17 mouse cellular contexts compared by ENCODE assay signal in the genomic region with DNA sequence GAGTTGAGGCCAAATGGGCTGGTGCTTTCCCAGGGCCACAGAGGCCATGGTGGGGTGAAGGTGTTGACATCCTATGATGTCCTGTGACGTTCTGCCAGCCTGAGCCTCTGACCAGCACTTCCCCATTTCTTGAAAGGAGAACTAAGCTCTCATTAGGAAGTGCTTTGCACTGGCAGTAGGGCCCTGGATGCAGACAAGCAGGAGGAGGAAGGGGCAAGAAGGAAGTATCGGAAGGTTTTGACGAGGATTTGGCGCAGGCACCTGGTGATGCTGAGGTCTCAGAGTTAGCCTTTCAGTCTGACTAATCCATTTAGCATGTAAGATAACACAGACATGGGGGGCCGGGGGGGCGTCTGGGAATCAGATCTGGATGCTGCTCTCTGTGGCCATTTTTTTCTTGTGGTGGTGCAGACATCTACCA. TPM values are rescaled to one million over a fixed set of nuclear protein-coding genes. Genes with fewer than 3 reads are reported as not detected.
DNase-seq lines count a peak whose midpoint lies in the region; ATAC-seq and TF ChIP-seq lines count a peak whose summit lies in the region.
"Had no signal": no experiment of that assay in that cellular context is flagged by ENCODE, and none has a peak within 500 bp of the region (broad histone marks: within the 10 kb centered on the region; RNA-seq: fewer than 3 reads in every experiment).

No protein-coding gene starts in this region.

- no peak overlapping the region for H3K9ac ChIP-seq in midbrain, embryonic 11.5 days (ENCODE audit: low read length)
- H3K9ac ChIP-seq in midbrain, postnatal 0 days (replicated peaks; ENCODE audit: low read length, poor library complexity, severe bottlenecking) = no peak overlapping the region
- no peak overlapping the region for H3K9ac ChIP-seq in liver, adult 2 months (ENCODE audit: low read depth, low read length)
- no peak overlapping the region for H3K9ac ChIP-seq in hindbrain, postnatal 0 days (replicated peaks; ENCODE audit: low read length)
- H3K9ac ChIP-seq: embryonic facial prominence, embryonic 15.5 days; lung, embryonic 15.5 days had no signal

- ATAC-seq in midbrain, embryonic 11.5 days (ENCODE audit: low FRiP score) = no peak
- ATAC-seq in midbrain, postnatal 0 days (ENCODE audit: low FRiP score) = no peak
- ATAC-seq in megakaryocyte progenitor cell, adult 5-6 weeks (replicated peaks; ENCODE audit: poor library complexity) = peak; percentile 92
- no peak for ATAC-seq in hindbrain, postnatal 0 days
- ATAC-seq: activated CD4-positive, CD25-positive, alpha-beta regulatory T cell, adult 4 months; forebrain, embryonic 14.5 days had no signal

- TF ChIP-seq CTCF in midbrain, postnatal 0 days (IDR thresholded peaks at IDR 0.05) = no peak
- TF ChIP-seq CTCF in liver, adult 2 months (IDR thresholded peaks at IDR 0.05; ENCODE audit: low read depth, low read length) = no peak
- no peak for TF ChIP-seq CTCF in hindbrain, postnatal 0 days (IDR thresholded peaks at IDR 0.05; ENCODE audit: low read depth)

- H3K36me3 ChIP-seq in midbrain, embryonic 11.5 days (ENCODE audit: control insufficient read depth, insufficient read depth, low read length) = no peaks in the 10 kb centered on the region
- no peaks in the 10 kb centered on the region for H3K36me3 ChIP-seq in midbrain, postnatal 0 days (ENCODE audit: insufficient read depth, low read length)
- H3K36me3 ChIP-seq in liver, adult 2 months (ENCODE audit: control insufficient read depth, insufficient read depth, low read length) = no peaks in the 10 kb centered on the region
- H3K36me3 ChIP-seq in hindbrain, postnatal 0 days (ENCODE audit: insufficient read depth, low read length) = no peaks in the 10 kb centered on the region
- H3K36me3 ChIP-seq: embryonic facial prominence, embryonic 15.5 days; lung, embryonic 15.5 days had no signal

- TF ChIP-seq POLR2A in liver, adult 2 months (IDR thresholded peaks at IDR 0.05; ENCODE audit: extremely low read depth, insufficient read depth, low read length) = no peak

- no peak overlapping the region for H3K4me3 ChIP-seq in midbrain, embryonic 11.5 days (ENCODE audit: low read depth, low read length)
- no peak overlapping the region for H3K4me3 ChIP-seq in midbrain, postnatal 0 days (ENCODE audit: low read depth, low read length)
- H3K4me3 ChIP-seq in liver, adult 2 months (ENCODE audit: insufficient read depth, low read depth, low read length) = no peak overlapping the region
- H3K4me3 ChIP-seq in hindbrain, postnatal 0 days (ENCODE audit: low read length) = no peak overlapping the region
- H3K4me3 ChIP-seq: embryonic facial prominence, embryonic 15.5 days; lung, embryonic 15.5 days; myocyte had no signal

- peak; percentile 45 for DNase-seq in midbrain, embryonic 11.5 days (ENCODE audit: low spot score, missing footprints)
- no peak for DNase-seq in midbrain, postnatal 0 days (ENCODE audit: low spot score)
- DNase-seq in liver, adult 2 months (ENCODE audit: extremely low read depth, low read depth, low spot score) = peak; percentile 39
- DNase-seq in kidney, adult 11 months = no peak
- DNase-seq in urinary bladder, postnatal 10 days (ENCODE audit: low spot score) = no peak
- no peak for DNase-seq in hindbrain, postnatal 0 days (ENCODE audit: low spot score)
- DNase-seq: cerebellum, postnatal 25 days; gastrocnemius, postnatal 25 days; heart, postnatal 10 days; kidney, postnatal 25 days; thymus, postnatal 25 days had no signal

- no peaks in the 10 kb centered on the region for H3K4me1 ChIP-seq in midbrain, embryonic 11.5 days (ENCODE audit: control insufficient read depth, insufficient read depth, low read length)
- H3K4me1 ChIP-seq in midbrain, postnatal 0 days (ENCODE audit: insufficient read depth, low read length) = no peaks in the 10 kb centered on the region
- no peaks in the 10 kb centered on the region; the same call in 1 of the 2 replicates for H3K4me1 ChIP-seq in liver, adult 2 months (ENCODE audit: control insufficient read depth, insufficient read depth, low read length)
- no peaks in the 10 kb centered on the region for H3K4me1 ChIP-seq in hindbrain, postnatal 0 days (ENCODE audit: insufficient read depth, low read length)
- H3K4me1 ChIP-seq: lung, embryonic 15.5 days had no signal

- no peaks in the 10 kb centered on the region for H3K27me3 ChIP-seq in midbrain, embryonic 11.5 days (ENCODE audit: control insufficient read depth, insufficient read depth, low read length)
- H3K27me3 ChIP-seq in midbrain, postnatal 0 days (ENCODE audit: insufficient read depth, low read length) = no peaks in the 10 kb centered on the region
- H3K27me3 ChIP-seq in liver, adult 2 months (ENCODE audit: control insufficient read depth, insufficient read depth, low read length) = no peaks in the 10 kb centered on the region
- H3K27me3 ChIP-seq in hindbrain, postnatal 0 days (ENCODE audit: insufficient read depth, low read length) = no peaks in the 10 kb centered on the region
- H3K27me3 ChIP-seq: embryonic facial prominence, embryonic 15.5 days; lung, embryonic 15.5 days had no signal

- 74% methylated on average over 6 of the region's 6 CpGs for WGBS in midbrain, embryonic 11.5 days
- 77% methylated on average over 6 of the region's 6 CpGs for WGBS in midbrain, postnatal 0 days
- 75% methylated on average over 6 of the region's 6 CpGs for WGBS in liver, adult 2 months
- WGBS in hindbrain, postnatal 0 days = 78% methylated on average over 6 of the region's 6 CpGs

- no peak overlapping the region for H3K4me2 ChIP-seq in midbrain, embryonic 11.5 days
- H3K4me2 ChIP-seq in midbrain, postnatal 0 days (ENCODE audit: low read depth, low read length, poor library complexity, severe bottlenecking) = no peak overlapping the region
- H3K4me2 ChIP-seq in hindbrain, postnatal 0 days (ENCODE audit: low read depth, low read length) = no peak overlapping the region
- H3K4me2 ChIP-seq: embryonic facial prominence, embryonic 15.5 days; lung, embryonic 15.5 days had no signal

- no peak overlapping the region for H3K27ac ChIP-seq in midbrain, embryonic 11.5 days (ENCODE audit: low read depth, low read length)
- H3K27ac ChIP-seq in midbrain, postnatal 0 days (ENCODE audit: low read depth, low read length) = no peak overlapping the region
- H3K27ac ChIP-seq in liver, adult 2 months (replicated peaks; ENCODE audit: insufficient read depth, low read depth, low read length) = no peak overlapping the region
- no peak overlapping the region for H3K27ac ChIP-seq in hindbrain, postnatal 0 days
- H3K27ac ChIP-seq: embryonic facial prominence, embryonic 15.5 days; lung, embryonic 15.5 days had no signal

- H3K9me3 ChIP-seq in midbrain, embryonic 11.5 days (ENCODE audit: control insufficient read depth, low read length) = no peaks in the 10 kb centered on the region
- H3K9me3 ChIP-seq in midbrain, postnatal 0 days (ENCODE audit: low read length) = no peaks in the 10 kb centered on the region
- no peaks in the 10 kb centered on the region for H3K9me3 ChIP-seq in hindbrain, postnatal 0 days (ENCODE audit: low read length)
- H3K9me3 ChIP-seq: embryonic facial prominence, embryonic 15.5 days; lung, embryonic 15.5 days had no signal

- H3K79me2 ChIP-seq in liver, adult 2 months (ENCODE audit: control insufficient read depth, insufficient read depth, low read length) = no peaks in the 10 kb centered on the region

RNA-seq across cellular contexts. Expression of a gene that starts 15.3 kb away (rescaled TPM):
- polyA plus RNA-seq in midbrain, embryonic 11.5 days (2014; fragmentation: Nextera tagmentation; extraction: Ambion mirVana) = 0.04 and 0.14 TPM in 2 replicates
- 0.57 and 0.88 TPM in 2 replicates for total RNA-seq in midbrain, postnatal 0 days (2014; rRNA removed)
- polyA plus RNA-seq in midbrain, postnatal 0 days (2015; fragmentation: Nextera tagmentation; extraction: Ambion mirVana) = 0.17 and 0.18 TPM in 2 replicates
- total RNA-seq in liver, adult 2 months (2014; rRNA removed) = 0.09 and 0.27 TPM in 2 replicates
- polyA plus RNA-seq in liver, adult 2 months (2012; rRNA removed) = 0.09 and 0.18 TPM in 2 replicates
- 0.05 and 0.52 TPM in 2 replicates for total RNA-seq in megakaryocyte progenitor cell, adult 5-6 weeks (2015)
- total RNA-seq in megakaryocyte progenitor cell, adult 5-6 weeks (2017) = 0.17 and 0.34 TPM in 2 replicates
- total RNA-seq in hindbrain, postnatal 0 days (2014; rRNA removed) = 0.32 and 1.7 TPM in 2 replicates
- 0.05 TPM in 1 of 2 replicates, not detected in the other for polyA plus RNA-seq in hindbrain, postnatal 0 days (2015; fragmentation: Nextera tagmentation; extraction: Ambion mirVana)

RNA-seq across cellular contexts. Expression of a gene that starts 26.5 kb away (rescaled TPM):
- polyA plus RNA-seq in midbrain, embryonic 11.5 days (2014; fragmentation: Nextera tagmentation; extraction: Ambion mirVana) = 0.74 and 1.4 TPM in 2 replicates
- 0.80 and 1.4 TPM in 2 replicates for total RNA-seq in midbrain, postnatal 0 days (2014; rRNA removed)
- polyA plus RNA-seq in midbrain, postnatal 0 days (2015; fragmentation: Nextera tagmentation; extraction: Ambion mirVana) = 2.0 and 2.1 TPM in 2 replicates
- 0.92 and 1.5 TPM in 2 replicates for total RNA-seq in liver, adult 2 months (2014; rRNA removed)
- polyA plus RNA-seq in liver, adult 2 months (2012; rRNA removed) = 0.61 and 1.2 TPM in 2 replicates
- total RNA-seq in megakaryocyte progenitor cell, adult 5-6 weeks (2015) = 14.2 and 17.2 TPM in 2 replicates
- 12.5 and 18.7 TPM in 2 replicates for total RNA-seq in megakaryocyte progenitor cell, adult 5-6 weeks (2017)
- total RNA-seq in hindbrain, postnatal 0 days (2014; rRNA removed) = 0.47 and 1.1 TPM in 2 replicates
- polyA plus RNA-seq in hindbrain, postnatal 0 days (2015; fragmentation: Nextera tagmentation; extraction: Ambion mirVana) = 2.2 TPM in 2 replicates

RNA-seq across cellular contexts. Expression of a gene that starts 34.4 kb away (rescaled TPM):
- polyA plus RNA-seq in midbrain, embryonic 11.5 days (2014; fragmentation: Nextera tagmentation; extraction: Ambion mirVana) = 13.5 and 14.4 TPM in 2 replicates
- 19.1 and 23.6 TPM in 2 replicates for total RNA-seq in midbrain, postnatal 0 days (2014; rRNA removed)
- 11.8 and 14.3 TPM in 2 replicates for polyA plus RNA-seq in midbrain, postnatal 0 days (2015; fragmentation: Nextera tagmentation; extraction: Ambion mirVana)
- total RNA-seq in liver, adult 2 months (2014; rRNA removed) = 16.5 and 17.5 TPM in 2 replicates
- 3.1 and 3.2 TPM in 2 replicates for polyA plus RNA-seq in liver, adult 2 months (2012; rRNA removed)
- total RNA-seq in megakaryocyte progenitor cell, adult 5-6 weeks (2015) = 26.3 and 29.2 TPM in 2 replicates
- total RNA-seq in megakaryocyte progenitor cell, adult 5-6 weeks (2017) = 29.9 and 41.3 TPM in 2 replicates
- total RNA-seq in hindbrain, postnatal 0 days (2014; rRNA removed) = 13.1 and 16.2 TPM in 2 replicates
- 11.0 and 11.9 TPM in 2 replicates for polyA plus RNA-seq in hindbrain, postnatal 0 days (2015; fragmentation: Nextera tagmentation; extraction: Ambion mirVana)

Comparison
In these comparisons a context has a peak if more than half of its experiments do, and no peak if none do; other contexts are left out.
1. DNase-seq: peak in midbrain, embryonic 11.5 days (single experiment) and liver, adult 2 months (single experiment); none in midbrain, postnatal 0 days (single experiment), kidney, adult 11 months (single experiment), urinary bladder, postnatal 10 days (single experiment) and hindbrain, postnatal 0 days (single experiment).